Mouse (Mus musculus) regulatory T cell (primary cell): ENCODE measurements around the gene Atg4a-ps.
"Not testable (repeated sequence)": the region's sequence is repeated elsewhere in the genome, so short reads cannot be mapped to it uniquely, and the experiment has no call there.

Experiments
- in situ Hi-C: fragments of 300-600 bp; cut with MboI, MseI; formaldehyde crosslinking; loops from one replicate; pipeline ENCODE4 v1.15.1; 2025; ENCODE audit warnings: high pct_unique_total_duplicates

Gene Atg4a-ps

GRCm38 (mm10) chr3:103645968-103646367 lies at the start of gene Atg4a-ps:
Atg4a-ps (minus strand) TSS chr3:103646068.
- in situ Hi-C loops, result not testable (repeated sequence)

GRCm38 (mm10) chr3:103695556-103695955 lies 49.7 kb upstream of the Atg4a-ps start:
- in situ Hi-C loops, result no loop called here

- in situ Hi-C loops, result no loop called here
Observed at GRCm38 (mm10) chr3:103690506-103690905, 44.6 kb upstream of the Atg4a-ps start.

GRCm38 (mm10) chr3:103689043-103689442 lies 43.2 kb upstream of the Atg4a-ps start:
- in situ Hi-C loops, result no loop called here

DNA sequence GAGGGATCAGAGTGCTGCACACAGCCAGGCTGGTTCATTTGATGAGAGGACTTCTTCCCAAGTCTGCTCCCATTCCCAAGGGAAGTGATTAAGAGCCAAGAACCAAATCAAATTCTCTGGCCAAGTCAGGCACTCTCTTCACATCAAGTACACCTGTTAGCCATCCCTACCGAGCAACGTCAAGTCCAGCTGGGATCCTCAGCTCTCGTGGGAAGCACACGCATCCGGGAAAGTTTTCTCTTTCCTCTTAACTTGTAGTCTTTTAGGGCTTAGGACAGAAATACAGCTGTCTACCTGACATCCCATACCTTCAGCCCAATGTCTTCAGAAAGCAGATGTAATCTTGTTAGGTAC lies 38.1 kb upstream of the Atg4a-ps start:
- in situ Hi-C loops, result no loop called here

- in situ Hi-C loops, result no loop called here
Observed at GRCm38 (mm10) chr3:103683234-103683965, 37.5 kb upstream of the Atg4a-ps start.

- in situ Hi-C loops, result no loop called here
Observed at GRCm38 (mm10) chr3:103682473-103682872, 36.6 kb upstream of the Atg4a-ps start.

GRCm38 (mm10) chr3:103678811-103679210 lies 32.9 kb upstream of the Atg4a-ps start:
- in situ Hi-C loops, result no loop called here

DNA sequence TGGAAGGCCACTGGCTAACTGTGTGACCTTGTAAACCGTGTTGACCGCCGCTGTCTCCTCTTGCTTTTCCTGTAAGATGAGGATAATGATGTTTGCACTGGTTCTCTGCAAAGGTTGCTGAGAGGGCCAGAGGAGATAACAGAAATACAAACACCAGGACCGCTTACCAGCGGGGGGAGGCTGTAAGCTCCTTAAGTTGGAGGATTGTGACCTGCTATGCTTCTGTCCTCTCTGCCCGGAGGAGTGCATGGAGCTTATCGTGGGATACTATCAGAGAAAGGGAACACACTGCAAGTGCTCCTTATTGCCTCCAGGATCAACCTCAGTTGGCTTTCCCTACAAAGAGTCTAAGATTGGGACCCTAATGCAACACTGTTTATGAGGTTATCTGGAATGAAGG lies 26.8 kb upstream of the Atg4a-ps start:
- in situ Hi-C loops, result no loop called here

GRCm38 (mm10) chr3:103672113-103672512 lies 26.2 kb upstream of the Atg4a-ps start:
- in situ Hi-C loops, result no loop called here

GRCm38 (mm10) chr3:103663385-103663784 lies 17.5 kb upstream of the Atg4a-ps start:
- in situ Hi-C loops, result no loop called here

GRCm38 (mm10) chr3:103661714-103662113 lies 15.8 kb upstream of the Atg4a-ps start:
- in situ Hi-C loops, result no loop called here

DNA sequence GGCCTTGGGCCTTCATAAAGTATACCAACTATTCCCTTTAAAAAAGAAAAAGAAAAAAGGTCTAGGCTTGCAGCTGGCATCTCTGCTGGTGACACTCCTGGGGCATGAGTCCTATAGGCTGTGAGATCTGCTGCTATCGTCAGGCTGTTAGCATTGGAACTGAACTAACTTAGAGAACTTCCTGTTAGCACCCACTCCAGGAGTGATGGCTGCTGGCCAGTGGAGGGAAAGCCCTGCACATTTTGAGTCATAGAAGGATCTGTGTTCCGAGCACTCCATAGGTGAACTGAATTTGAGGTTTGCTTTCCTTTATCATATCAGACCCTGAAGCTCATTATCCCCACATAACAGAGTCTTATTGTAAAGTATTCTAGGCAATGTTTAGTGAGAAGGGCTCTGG lies 14.1 kb upstream of the Atg4a-ps start:
- in situ Hi-C loops, result no loop called here

GRCm38 (mm10) chr3:103650406-103650805 lies 4.5 kb upstream of the Atg4a-ps start:
- in situ Hi-C loops, result no loop called here

- in situ Hi-C loops, result no loop called here
Observed at GRCm38 (mm10) chr3:103649716-103650115, 3.8 kb upstream of the Atg4a-ps start.

DNA sequence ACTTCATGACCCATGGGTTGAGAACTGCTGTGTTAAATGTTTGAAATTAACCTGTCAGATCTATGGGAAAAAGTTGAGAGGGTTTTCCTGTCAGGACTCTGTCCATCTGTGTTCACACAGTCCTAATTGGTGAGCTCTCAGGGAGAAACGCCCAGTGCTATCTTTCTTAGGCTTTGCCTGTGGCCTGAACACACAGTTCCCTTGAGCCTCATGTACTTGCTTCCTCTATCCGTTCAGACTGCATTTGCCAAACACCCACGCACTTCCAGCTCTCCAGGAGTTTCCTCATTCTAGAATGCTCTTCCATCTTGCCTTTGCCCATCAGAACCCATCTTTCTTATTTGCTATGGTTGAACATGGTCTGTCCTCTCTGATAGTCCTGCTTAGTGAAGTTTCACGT lies 2.6 kb upstream of the Atg4a-ps start:
- in situ Hi-C loops, result no loop called here

GRCm38 (mm10) chr3:103647164-103647867 lies 1.4 kb upstream of the Atg4a-ps start:
- in situ Hi-C loops, result no loop called here

DNA sequence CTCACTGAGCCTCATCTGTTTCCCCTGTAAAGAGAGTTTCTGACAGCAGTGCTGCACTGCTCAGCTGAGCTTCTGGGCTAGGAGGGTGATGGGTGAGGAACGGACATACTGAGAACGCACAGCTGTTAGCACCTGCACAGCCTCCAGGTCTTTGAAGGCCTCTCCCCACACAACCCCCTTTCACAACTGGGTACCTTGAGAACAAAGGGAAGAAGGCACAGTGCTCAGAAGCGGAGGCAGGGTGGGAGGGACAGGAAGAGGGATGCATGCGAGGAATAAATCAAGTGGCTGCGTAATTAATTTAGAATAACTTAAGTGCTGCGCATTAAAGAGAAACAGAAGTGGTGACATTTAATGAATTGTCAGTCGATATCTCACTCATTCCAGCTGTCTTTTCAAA lies 4.6 kb downstream of the Atg4a-ps start:
- in situ Hi-C loops, result no loop called here

DNA sequence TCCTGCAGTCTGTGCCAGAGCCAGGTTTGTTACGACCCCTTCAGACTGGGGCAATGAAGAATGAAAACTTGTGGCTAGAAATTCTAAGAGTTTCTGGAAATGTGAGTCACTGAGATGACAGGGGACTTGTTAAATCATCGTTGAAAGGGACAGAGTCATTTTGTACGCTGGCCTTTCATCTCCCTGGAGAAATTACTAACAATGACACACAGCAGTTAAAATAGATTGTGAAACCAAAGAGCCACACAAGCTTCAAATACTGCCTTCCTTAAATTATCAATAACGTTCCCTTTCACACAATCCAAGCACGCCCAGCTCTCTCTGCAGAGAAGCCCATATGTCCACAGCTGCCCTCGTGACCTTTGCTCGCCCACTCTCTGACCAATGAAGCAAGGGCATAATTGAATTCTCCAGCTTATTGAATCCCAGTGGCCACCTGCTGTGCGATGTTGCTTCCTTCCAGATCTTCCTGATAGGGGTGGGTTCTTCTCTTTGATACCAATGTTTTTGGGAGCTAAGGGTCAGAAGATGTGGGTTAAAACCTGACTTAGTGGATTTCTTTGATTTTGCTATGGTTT lies 5.6 kb downstream of the Atg4a-ps start:
- in situ Hi-C loops, result no loop called here

- in situ Hi-C loops, result no loop called here
Observed at GRCm38 (mm10) chr3:103637641-103638040, 8.2 kb downstream of the Atg4a-ps start.

DNA sequence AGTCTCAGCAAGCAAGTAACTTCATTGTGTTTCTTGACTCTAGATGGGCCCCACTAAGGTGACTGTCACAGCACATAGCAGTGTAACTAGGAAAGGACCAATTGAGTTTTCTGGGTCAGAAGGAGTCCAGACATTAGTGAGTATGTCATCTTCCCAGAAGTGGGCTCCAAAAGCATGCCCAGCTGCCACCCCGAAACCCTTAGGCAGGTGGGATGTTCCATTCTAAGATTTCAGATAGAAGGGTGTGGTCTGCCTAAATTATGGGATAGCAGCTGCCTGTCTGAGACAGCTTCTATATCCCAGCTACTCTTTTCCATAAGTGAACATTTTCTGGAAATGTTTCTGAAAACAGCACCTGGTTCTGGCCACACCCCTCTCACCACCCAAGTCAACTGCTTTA lies 11.6 kb downstream of the Atg4a-ps start:
- in situ Hi-C loops, result no loop called here

- in situ Hi-C loops, result no loop called here
Observed at GRCm38 (mm10) chr3:103633831-103634230, 12.0 kb downstream of the Atg4a-ps start.

DNA sequence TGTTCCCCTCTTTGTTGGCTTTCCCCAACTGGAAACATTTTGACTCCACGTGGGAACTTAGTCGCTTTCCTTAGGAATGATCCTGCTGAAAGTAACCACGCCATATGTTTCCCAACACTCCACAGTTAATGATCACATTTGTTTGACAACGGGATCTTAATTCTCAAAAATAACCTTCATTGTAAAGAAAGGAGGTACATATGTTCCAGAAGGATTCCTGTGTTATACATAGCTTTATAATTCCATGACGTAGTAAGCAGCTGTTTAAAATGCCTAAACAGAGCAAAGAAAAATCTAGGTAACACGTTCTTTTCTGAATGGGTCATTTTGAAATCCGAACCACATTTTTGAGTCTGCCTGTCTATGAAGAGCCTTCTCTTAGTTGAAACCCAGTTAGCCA lies 12.7 kb downstream of the Atg4a-ps start:
- in situ Hi-C loops, result no loop called here
